Mouse (Mus musculus) CD4-positive helper T cell, adult 2 months (primary cell): ENCODE measurements around the gene Gm17693.
"Not testable (repeated sequence)": the region's sequence is repeated elsewhere in the genome, so short reads cannot be mapped to it uniquely, and the experiment has no call there.

Experiments used
- DNase-seq: peaks from one replicate; pipeline ENCODE4 v3.0.0-alpha.2; 2012; ENCODE audit warnings: low read depth, missing footprints, low spot score

Gene Gm17693

DNA sequence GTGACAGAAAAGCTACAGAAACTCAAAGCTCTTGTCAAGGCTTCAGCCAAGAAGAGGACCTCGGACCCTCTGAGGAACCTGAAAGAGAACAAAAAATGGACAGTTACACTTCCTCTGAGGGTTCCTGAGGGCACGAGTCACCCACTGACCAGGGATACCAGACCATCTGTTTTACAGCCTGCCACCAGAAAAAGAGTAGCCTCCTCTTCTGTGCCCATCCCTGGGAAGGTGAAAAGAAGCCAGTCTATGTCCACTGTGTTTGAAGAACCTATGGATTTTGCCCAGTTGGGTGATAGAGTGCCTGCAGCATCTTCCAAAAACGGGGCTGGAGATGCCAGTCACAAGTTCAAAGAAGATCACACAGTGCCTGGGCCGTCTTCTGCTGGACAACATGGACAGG is at the start of gene Gm17693:
Gene Gm17693 (plus strand): TSS at position 301 of the 400 bp plus-strand sequence.
- not testable (repeated sequence) for DNase-seq
